Mouse (Mus musculus) kidney, embryonic 15.5 days (tissue): ENCODE measurements around the gene Stat6. TPM values are rescaled to one million over a fixed set of nuclear protein-coding genes. Genes with fewer than 3 reads are reported as not detected.

Experiments
- ATAC-seq: fragments of 200-750 bp; cut with Nextera tagmentation; replicated peaks from 2 replicates; pipeline ENCODE4 v1.8.0; 2017; ENCODE audit warnings: moderate TSS enrichment; ENCODE audit not compliant: low FRiP score
- H3K27ac ChIP-seq: fragments of 300-500 bp; sonication (generic); 2 replicates; pipeline ENCODE4 v1.5.1; 2015; ENCODE audit warnings: mild to moderate bottlenecking, inconsistent platforms
- H3K27me3 ChIP-seq: fragments of 300-500 bp; sonication (generic); 2 replicates; pipeline ENCODE4 v1.6.1; 2015; ENCODE audit warnings: inconsistent platforms
- H3K36me3 ChIP-seq: fragments of 300-500 bp; sonication (generic); 2 replicates; pipeline ENCODE4 v1.6.1; 2015; ENCODE audit warnings: inconsistent platforms
- H3K4me1 ChIP-seq: fragments of 300-500 bp; sonication (generic); 2 replicates; pipeline ENCODE4 v1.6.1; 2015; ENCODE audit warnings: inconsistent platforms
- H3K4me2 ChIP-seq: fragments of 300-500 bp; sonication (generic); 2 replicates; pipeline ENCODE4 v1.6.1; 2015; ENCODE audit warnings: moderate library complexity, mild to moderate bottlenecking, inconsistent platforms
- H3K4me3 ChIP-seq: fragments of 300-500 bp; sonication (generic); replicated peaks from 2 replicates; pipeline ENCODE4 v1.5.1; 2015; ENCODE audit warnings: mild to moderate bottlenecking, inconsistent platforms
- H3K9ac ChIP-seq: fragments of 300-500 bp; sonication (generic); 2 replicates; pipeline ENCODE4 v1.6.1; 2015; ENCODE audit warnings: mild to moderate bottlenecking, inconsistent platforms
- H3K9me3 ChIP-seq: fragments of 300-500 bp; sonication (generic); replicated peaks from 2 replicates; pipeline ENCODE4 v1.6.1; 2016; ENCODE audit warnings: inconsistent platforms
- WGBS: fragments of 180-500 bp; shearing (Covaris S2); methylation state at CpG from one replicate; pipeline ENCODE4 v1.1.7; 2015; ENCODE audit warnings: mixed read lengths; 5-methylcytosine and 5-hydroxymethylcytosine counted together
- polyA plus RNA-seq: library from polyadenylated mRNA; unstranded; fragments of >200 nt; fragmentation: Nextera tagmentation; extraction: Ambion mirVana; gene quantifications from 2 replicates; pipeline ENCODE4 v1.2.1, GENCODE M21; 2015

Gene Stat6
- polyA plus RNA-seq, 1 experiment from 2014 or later: 27.2 TPM

- no peak overlapping the region for H3K4me3 ChIP-seq
- H3K36me3 ChIP-seq: no peaks in the 10 kb centered on the region
- peaks cover 22% of the 10 kb centered on the region for H3K4me1 ChIP-seq
- no peaks in the 10 kb centered on the region for H3K9me3 ChIP-seq
- no peak overlapping the region for H3K4me2 ChIP-seq
- 89% methylated on average over 3 of the region's 3 CpGs for WGBS
- H3K27me3 ChIP-seq: no peaks in the 10 kb centered on the region
- no peak overlapping the region for H3K27ac ChIP-seq
- H3K9ac ChIP-seq: no peak overlapping the region
- no peak for ATAC-seq
These were observed 37.1 kb downstream of the Stat6 start for GRCm38 (mm10) chr10:127679881-127680280.

GRCm38 (mm10) chr10:127682886-127683285 is 40.1 kb downstream of the Stat6 start:
- H3K27me3 ChIP-seq: no peaks in the 10 kb centered on the region
- ATAC-seq: no peak
- peaks cover 10% of the 10 kb centered on the region for H3K4me1 ChIP-seq
- H3K36me3 ChIP-seq: no peaks in the 10 kb centered on the region
- no peaks in the 10 kb centered on the region for H3K9me3 ChIP-seq
- no peak overlapping the region for H3K4me2 ChIP-seq
- no peak overlapping the region for H3K9ac ChIP-seq
- 88% methylated on average over 6 of the region's 6 CpGs for WGBS
- no peak overlapping the region for H3K4me3 ChIP-seq
- no peak overlapping the region for H3K27ac ChIP-seq

- Histone ChIP-seq H3K36me3 (peaks cover 63% of the 10 kb centered on the region), H3K4me2 (no peak overlapping the region), H3K27me3 (no peaks in the 10 kb centered on the region), H3K4me3 (no peak overlapping the region), H3K4me1 (no peaks in the 10 kb centered on the region), H3K9ac (no peak overlapping the region), H3K9me3 (no peaks in the 10 kb centered on the region), H3K27ac (no peak overlapping the region)
- 30% methylated on average over 1 of the region's 1 CpGs for WGBS
- ATAC-seq: no peak
These were observed 48.3 kb downstream of the Stat6 start for GRCm38 (mm10) chr10:127691053-127691452.

- Histone ChIP-seq H3K4me2 (no peak overlapping the region), H3K4me3 (no peak overlapping the region), H3K9ac (no peak overlapping the region), H3K36me3 (peaks cover 87% of the 10 kb centered on the region), H3K9me3 (no peaks in the 10 kb centered on the region), H3K27ac (no peak overlapping the region), H3K4me1 (no peaks in the 10 kb centered on the region), H3K27me3 (no peaks in the 10 kb centered on the region)
- 51% methylated on average over 2 of the region's 2 CpGs for WGBS
- ATAC-seq: no peak; the same call in 1 of the 2 replicates
These were observed 51.9 kb downstream of the Stat6 start for GRCm38 (mm10) chr10:127694636-127695035.

- Histone ChIP-seq H3K9me3 (no peaks in the 10 kb centered on the region), H3K27me3 (no peaks in the 10 kb centered on the region), H3K9ac (no peak overlapping the region), H3K4me2 (no peak overlapping the region), H3K27ac (no peak overlapping the region), H3K36me3 (peaks cover 79% of the 10 kb centered on the region), H3K4me1 (no peaks in the 10 kb centered on the region), H3K4me3 (no peak overlapping the region)
- 94% methylated on average over 7 of the region's 7 CpGs for WGBS
- no peak for ATAC-seq
These were observed 53.0 kb downstream of the Stat6 start for GRCm38 (mm10) chr10:127695775-127696174.

- peaks cover 54% of the 10 kb centered on the region for H3K36me3 ChIP-seq
- no peaks in the 10 kb centered on the region for H3K4me1 ChIP-seq
- WGBS: 88% methylated on average over 7 of the region's 7 CpGs
- no peaks in the 10 kb centered on the region for H3K9me3 ChIP-seq
- no peak overlapping the region for H3K9ac ChIP-seq
- no peak for ATAC-seq
- no peaks in the 10 kb centered on the region for H3K27me3 ChIP-seq
- no peak overlapping the region for H3K4me2 ChIP-seq
- no peak overlapping the region for H3K27ac ChIP-seq
- no peak overlapping the region for H3K4me3 ChIP-seq
These were observed 56.2 kb downstream of the Stat6 start for GRCm38 (mm10) chr10:127698966-127699365.

- peaks cover 15% of the 10 kb centered on the region for H3K36me3 ChIP-seq
- no peak for ATAC-seq
- no peak overlapping the region for H3K4me3 ChIP-seq
- peaks cover 4% of the 10 kb centered on the region; the same call in 1 of the 2 replicates for H3K4me1 ChIP-seq
- H3K9me3 ChIP-seq: no peaks in the 10 kb centered on the region
- H3K27ac ChIP-seq: no peak overlapping the region
- H3K9ac ChIP-seq: no peak overlapping the region
- WGBS: 39% methylated on average over 4 of the region's 4 CpGs
- no peak overlapping the region for H3K4me2 ChIP-seq
- no peaks in the 10 kb centered on the region for H3K27me3 ChIP-seq
These were observed 60.5 kb downstream of the Stat6 start for GRCm38 (mm10) chr10:127703299-127703698.

- Histone ChIP-seq H3K9ac (no peak overlapping the region), H3K27me3 (no peaks in the 10 kb centered on the region), H3K4me1 (peaks cover 4% of the 10 kb centered on the region; the same call in 1 of the 2 replicates), H3K9me3 (no peaks in the 10 kb centered on the region), H3K4me2 (no peak overlapping the region), H3K27ac (no peak overlapping the region), H3K4me3 (no peak overlapping the region), H3K36me3 (peaks cover 5% of the 10 kb centered on the region)
- WGBS: 62% methylated on average over 2 of the region's 2 CpGs
- no peak for ATAC-seq
These were observed 61.5 kb downstream of the Stat6 start for GRCm38 (mm10) chr10:127704293-127704692.

GRCm38 (mm10) chr10:127704766-127705220 is 62.0 kb downstream of the Stat6 start, which contains the start of gene Myo1a:
TSS of gene Myo1a (plus strand) at chr10:127705170.
- Histone ChIP-seq H3K4me2 (no peak within 1 kb of the TSS), H3K27ac (no peak within 1 kb of the TSS), H3K27me3 (no peaks in the 10 kb centered on the region), H3K9me3 (no peaks in the 10 kb centered on the region), H3K36me3 (peaks cover under 1% of the 10 kb centered on the region; the same call in 1 of the 2 replicates), H3K4me3 (no peak within 1 kb of the TSS), H3K9ac (no peak within 1 kb of the TSS), H3K4me1 (peaks cover 4% of the 10 kb centered on the region; the same call in 1 of the 2 replicates)
- WGBS: 72% methylated on average over 2 of the region's 2 CpGs
- no peak for ATAC-seq

GRCm38 (mm10) chr10:127705783-127706182 is 63.0 kb downstream of the Stat6 start:
- no peak for ATAC-seq
- WGBS: 90% methylated on average over 4 of the region's 4 CpGs
- no peak overlapping the region for H3K4me2 ChIP-seq
- H3K9ac ChIP-seq: no peak overlapping the region
- no peaks in the 10 kb centered on the region for H3K27me3 ChIP-seq
- H3K4me1 ChIP-seq: peaks cover 14% of the 10 kb centered on the region
- H3K4me3 ChIP-seq: no peak overlapping the region
- no peaks in the 10 kb centered on the region for H3K36me3 ChIP-seq
- no peak overlapping the region for H3K27ac ChIP-seq
- no peaks in the 10 kb centered on the region for H3K9me3 ChIP-seq

- WGBS: 75% methylated on average over 7 of the region's 7 CpGs
- Histone ChIP-seq H3K9ac (no peak overlapping the region), H3K4me3 (no peak overlapping the region), H3K36me3 (no peaks in the 10 kb centered on the region), H3K4me1 (peaks cover 19% of the 10 kb centered on the region), H3K27me3 (no peaks in the 10 kb centered on the region), H3K27ac (no peak overlapping the region), H3K9me3 (no peaks in the 10 kb centered on the region), H3K4me2 (no peak overlapping the region)
- ATAC-seq: no peak
These were observed 64.9 kb downstream of the Stat6 start for GRCm38 (mm10) chr10:127707721-127708120.

- no peak for ATAC-seq
- Histone ChIP-seq H3K36me3 (no peaks in the 10 kb centered on the region), H3K4me3 (no peak overlapping the region), H3K9ac (no peak overlapping the region), H3K27ac (no peak overlapping the region), H3K4me1 (peaks cover 19% of the 10 kb centered on the region), H3K9me3 (no peaks in the 10 kb centered on the region), H3K4me2 (no peak overlapping the region), H3K27me3 (no peaks in the 10 kb centered on the region)
- WGBS: 84% methylated on average over 3 of the region's 3 CpGs
These were observed 66.1 kb downstream of the Stat6 start for GRCm38 (mm10) chr10:127708850-127709370.

GRCm38 (mm10) chr10:127710331-127710730 is 67.5 kb downstream of the Stat6 start:
- H3K27ac ChIP-seq: no peak overlapping the region
- peaks cover 19% of the 10 kb centered on the region for H3K4me1 ChIP-seq
- no peak overlapping the region for H3K4me2 ChIP-seq
- no peaks in the 10 kb centered on the region for H3K27me3 ChIP-seq
- H3K36me3 ChIP-seq: no peaks in the 10 kb centered on the region
- no peaks in the 10 kb centered on the region for H3K9me3 ChIP-seq
- no peak overlapping the region for H3K4me3 ChIP-seq
- no peak overlapping the region for H3K9ac ChIP-seq
- 51% methylated on average over 13 of the region's 13 CpGs for WGBS
- ATAC-seq: peak; percentile 24; the same call in 1 of the 2 replicates
